Mouse (Mus musculus): ENCODE measurements around the gene Mfsd8.
"Not testable (repeated sequence)": the region's sequence is repeated elsewhere in the genome, so short reads cannot be mapped to it uniquely, and the experiment has no call there.

Mfsd8 gene

DNA sequence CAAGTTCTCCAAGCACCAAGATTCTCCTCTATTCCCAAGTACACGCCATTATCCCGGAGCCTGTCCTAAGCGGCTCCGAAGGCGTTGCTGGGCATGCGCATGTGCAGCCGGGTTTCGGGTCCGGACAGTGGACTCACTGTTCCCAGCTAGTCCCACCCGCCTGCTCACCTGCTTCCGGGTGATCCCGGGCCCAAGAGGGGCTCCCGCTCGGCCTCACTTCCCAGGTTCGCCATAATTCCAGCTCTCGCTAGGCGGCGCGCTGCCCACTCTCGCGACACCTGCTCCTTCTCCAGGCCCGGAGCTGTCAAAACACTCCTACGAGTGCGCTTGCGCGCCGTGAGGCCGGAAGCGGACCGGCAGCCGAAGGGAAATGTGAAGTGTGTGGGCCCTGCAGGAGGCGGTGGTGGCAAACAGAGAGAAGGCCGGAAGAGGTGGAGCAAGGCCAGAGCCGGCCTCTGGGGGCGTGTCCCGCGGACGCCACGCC, at the start of gene Mfsd8:
TSS of gene Mfsd8 (minus strand) at position 414 of the 484 bp plus-strand sequence.
- peak; percentile 97 for DNase-seq

GRCm38 (mm10) chr3:40894336-40894735, 47.6 kb upstream of the Mfsd8 start:
- peak; percentile 19 for DNase-seq

DNA sequence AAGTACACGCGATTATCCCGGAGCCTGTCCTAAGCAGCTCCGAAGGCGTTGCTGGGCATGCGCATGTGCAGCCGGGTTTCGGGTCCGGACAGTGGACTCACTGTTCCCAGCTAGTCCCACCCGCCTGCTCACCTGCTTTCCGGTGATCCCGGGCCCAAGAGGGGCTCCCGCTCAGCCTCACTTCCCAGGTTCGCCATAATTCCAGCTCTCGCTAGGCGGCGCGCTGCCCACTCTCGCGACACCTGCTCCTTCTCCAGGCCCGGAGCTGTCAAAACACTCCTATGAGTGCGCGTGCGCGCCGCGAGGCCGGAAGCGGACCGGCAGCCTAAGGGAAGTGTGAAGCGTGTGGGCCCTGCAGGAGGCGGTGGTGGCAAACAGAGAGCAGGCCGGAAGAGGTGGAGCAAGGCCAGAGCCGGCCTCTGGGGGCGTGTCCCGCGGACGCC, 47.2 kb upstream of the Mfsd8 start:
- peak; percentile 99 for DNase-seq

GRCm38 (mm10) chr3:40853123-40853738, 6.5 kb upstream of the Mfsd8 start:
- not testable (repeated sequence) for DNase-seq

- DNase-seq = not testable (repeated sequence)
Measured at GRCm38 (mm10) chr3:40847936-40848335, 1.2 kb upstream of the Mfsd8 start.

- peak; percentile 74 for DNase-seq
Measured at GRCm38 (mm10) chr3:40847018-40847417, 332 bp upstream of the Mfsd8 start.

GRCm38 (mm10) chr3:40846957-40847017, 101 bp upstream of the Mfsd8 start, which contains the start of gene Abhd18:
Abhd18 (plus strand) TSS chr3:40846970.
- not testable (repeated sequence) for DNase-seq

GRCm38 (mm10) chr3:40845521-40845920, 1.2 kb downstream of the Mfsd8 start:
- DNase-seq = not testable (repeated sequence)

- DNase-seq = no peak
Measured at GRCm38 (mm10) chr3:40813275-40813674, 33.4 kb downstream of the Mfsd8 start.

DNA sequence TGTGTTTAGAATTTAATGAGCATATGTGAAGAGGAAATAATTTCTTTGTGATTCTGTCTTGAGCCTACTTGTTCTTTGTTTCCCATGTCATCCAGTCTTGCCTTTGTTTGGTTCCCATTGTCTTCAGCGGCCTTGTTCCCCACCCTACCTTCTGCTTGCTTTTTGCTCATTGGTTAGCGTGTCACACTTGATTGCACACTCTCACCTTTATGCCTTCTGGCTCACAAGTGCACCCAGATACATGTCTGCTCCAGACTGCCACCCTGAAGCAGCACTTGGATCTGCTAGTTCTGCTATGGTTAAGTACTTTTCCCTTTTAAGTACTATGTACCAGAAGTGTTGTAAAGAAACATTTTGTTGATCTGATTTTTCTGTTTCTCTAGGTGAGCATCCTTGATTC, 36.8 kb downstream of the Mfsd8 start:
- DNase-seq = no peak

DNA sequence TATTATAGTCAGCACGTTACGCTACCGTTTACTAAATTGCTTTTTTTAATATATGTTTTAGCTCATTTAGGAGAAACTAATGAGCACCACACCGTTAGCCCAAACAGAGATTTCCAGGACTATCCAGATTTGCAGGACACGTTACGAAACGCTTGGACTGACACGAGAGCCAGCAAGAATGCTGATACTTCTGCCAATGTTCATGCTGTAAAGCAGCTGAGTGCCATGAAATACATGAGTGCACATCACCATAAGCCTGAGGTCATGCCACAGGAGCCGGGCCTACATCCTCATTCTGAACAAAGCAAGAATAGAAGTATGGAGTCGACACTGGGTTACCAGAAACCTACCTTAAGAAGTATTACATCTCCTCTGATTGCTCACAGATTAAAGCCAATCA, 38.0 kb downstream of the Mfsd8 start:
- DNase-seq = no peak

GRCm38 (mm10) chr3:40806871-40807270, 39.8 kb downstream of the Mfsd8 start:
- DNase-seq = no peak

DNA sequence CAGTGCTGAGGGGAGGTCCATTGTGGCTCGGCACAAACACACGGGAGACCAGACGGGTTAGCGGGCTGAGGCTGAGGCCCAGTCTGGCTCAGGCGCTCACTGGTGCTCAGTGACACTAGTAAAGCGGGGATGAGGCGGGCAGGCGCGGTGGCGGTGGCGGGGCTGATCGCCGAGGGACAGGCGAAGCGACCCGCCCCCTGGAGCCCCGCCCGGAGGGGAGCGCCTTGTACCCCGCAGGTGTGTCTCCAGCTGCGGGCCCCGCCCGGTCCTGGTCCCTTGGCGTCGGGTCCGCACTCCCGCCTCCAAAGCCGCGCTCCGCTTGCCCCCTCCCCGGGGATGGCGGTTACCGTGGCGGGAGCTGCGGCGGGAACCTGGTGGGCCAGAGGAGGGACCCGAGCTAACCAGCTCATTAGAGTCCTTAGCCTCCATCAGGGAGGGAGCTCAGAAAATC, 46.3 kb downstream of the Mfsd8 start:
- DNase-seq = peak; percentile 88

DNA sequence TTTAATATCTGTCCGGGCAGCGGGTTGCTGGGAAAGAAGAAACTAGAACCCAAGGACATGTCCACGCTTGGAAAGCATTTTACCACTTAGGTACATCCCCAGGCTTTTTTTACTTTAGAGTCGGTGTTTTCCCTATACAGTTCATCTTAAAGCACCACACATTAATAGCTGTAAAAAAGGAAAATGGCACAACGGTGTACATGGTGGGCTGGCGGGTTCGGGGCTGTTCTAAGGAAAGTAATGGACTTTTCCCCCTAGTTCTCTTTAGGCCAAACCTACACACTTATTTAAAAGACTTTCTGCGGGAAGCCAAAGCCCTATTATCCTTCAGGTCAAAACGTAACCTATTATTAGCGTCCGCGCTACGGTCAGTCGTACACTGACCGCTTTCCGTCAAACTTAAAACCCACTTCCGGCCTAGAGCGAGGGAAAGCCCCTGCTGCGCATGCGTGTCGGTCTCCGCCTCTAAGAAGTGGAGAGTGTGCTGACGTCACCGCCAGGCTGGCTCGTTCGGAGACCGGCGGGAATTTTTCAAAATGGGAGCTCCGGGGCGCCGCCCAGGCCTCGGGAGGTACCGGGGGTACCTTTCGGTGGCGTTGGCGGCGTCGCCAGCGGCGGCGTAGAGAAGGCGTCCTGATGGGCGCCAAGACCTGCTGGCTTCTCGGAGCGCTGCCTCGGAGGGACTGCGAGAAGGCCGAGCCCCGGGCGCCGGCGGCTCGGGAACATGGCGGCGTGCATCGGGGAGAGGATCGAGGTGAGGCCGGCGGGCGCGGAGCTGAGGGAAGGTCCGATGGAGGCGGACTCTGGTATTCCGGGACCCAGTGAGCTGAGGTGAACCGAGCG, 46.9 kb downstream of the Mfsd8 start, which contains the start of gene Plk4:
TSS of gene Plk4 (plus strand) at position 490 of the 843 bp plus-strand sequence.
- DNase-seq = peak; percentile 98

GRCm38 (mm10) chr3:40798500-40798899, 48.2 kb downstream of the Mfsd8 start:
- peak; percentile 79 for DNase-seq

- DNase-seq = no peak
Measured at GRCm38 (mm10) chr3:40798054-40798453, 48.6 kb downstream of the Mfsd8 start.

- no peak for DNase-seq
Measured at GRCm38 (mm10) chr3:40793783-40794182, 52.9 kb downstream of the Mfsd8 start.
